Mouse (Mus musculus) heart, embryonic 13.5 days (tissue): Measurements from ENCODE around the gene Frmd4a. TPM values are rescaled to one million over a fixed set of nuclear protein-coding genes. Genes with fewer than 3 reads are reported as not detected.

Experiments
- ATAC-seq: fragments of 200-750 bp; cut with Nextera tagmentation; 2 replicates; pipeline ENCODE4 v1.8.0; 2017; ENCODE audit warnings: moderate TSS enrichment; ENCODE audit not compliant: insufficient number of reproducible peaks, low FRiP score, low TSS enrichment; ENCODE audit errors: extremely low read depth
- H3K27ac ChIP-seq: fragments of 300-500 bp; sonication (generic); replicated peaks from 2 replicates; pipeline ENCODE4 v1.5.1; 2015; ENCODE audit warnings: moderate library complexity, mild to moderate bottlenecking, inconsistent platforms
- H3K27me3 ChIP-seq: fragments of 300-500 bp; sonication (generic); replicated peaks from 2 replicates; pipeline ENCODE4 v1.6.1; 2015; ENCODE audit warnings: mild to moderate bottlenecking, inconsistent platforms
- H3K36me3 ChIP-seq: fragments of 300-500 bp; sonication (generic); 2 replicates; pipeline ENCODE4 v1.6.1; 2015; ENCODE audit warnings: mild to moderate bottlenecking, inconsistent platforms
- H3K4me1 ChIP-seq: fragments of 300-500 bp; sonication (generic); 2 replicates; pipeline ENCODE4 v1.6.1; 2015; ENCODE audit warnings: inconsistent platforms
- H3K4me2 ChIP-seq: fragments of 300-500 bp; sonication (generic); 2 replicates; pipeline ENCODE4 v1.6.1; 2015; ENCODE audit warnings: inconsistent platforms, mild to moderate bottlenecking, moderate library complexity
- H3K4me3 ChIP-seq: fragments of 300-500 bp; sonication (generic); 2 replicates; pipeline ENCODE4 v1.5.1; 2015; ENCODE audit warnings: moderate library complexity, mild to moderate bottlenecking, inconsistent platforms
- H3K9ac ChIP-seq: fragments of 300-500 bp; sonication (generic); 2 replicates; pipeline ENCODE4 v1.6.1; 2015; ENCODE audit warnings: inconsistent platforms, mild to moderate bottlenecking, moderate library complexity
- H3K9me3 ChIP-seq: fragments of 300-500 bp; sonication (generic); 2 replicates; pipeline ENCODE4 v1.6.1; 2016; ENCODE audit warnings: inconsistent platforms
- WGBS: fragments of 180-500 bp; shearing (Covaris S2); methylation state at CpG from one replicate; pipeline ENCODE4 v1.1.7; 2015; ENCODE audit warnings: mixed read lengths; 5-methylcytosine and 5-hydroxymethylcytosine counted together
- polyA plus RNA-seq: library from polyadenylated mRNA; unstranded; fragments of >200 nt; fragmentation: Nextera tagmentation; extraction: Ambion mirVana; gene quantifications from 2 replicates; pipeline ENCODE4 v1.2.1, GENCODE M21; 2015

Gene Frmd4a
- polyA plus RNA-seq, 1 experiment from 2014 or later, result 15.2 TPM

- 46% methylated on average over 2 of the region's 2 CpGs for WGBS
- Histone ChIP-seq H3K4me2 (no peak overlapping the region), H3K27ac (no peak overlapping the region), H3K27me3 (no peaks in the 10 kb centered on the region), H3K36me3 (no peaks in the 10 kb centered on the region), H3K9me3 (no peaks in the 10 kb centered on the region), H3K4me1 (peaks cover 13% of the 10 kb centered on the region), H3K4me3 (no peak overlapping the region), H3K9ac (no peak overlapping the region)
- ATAC-seq, result no peak
These were observed 273.6 kb downstream of the Frmd4a start for GRCm38 (mm10) chr2:4291100-4291499.

GRCm38 (mm10) chr2:4291671-4292070 is 274.2 kb downstream of the Frmd4a start:
- H3K4me2 ChIP-seq, result no peak overlapping the region
- no peaks in the 10 kb centered on the region for H3K9me3 ChIP-seq
- 91% methylated on average over 3 of the region's 3 CpGs for WGBS
- no peaks in the 10 kb centered on the region for H3K36me3 ChIP-seq
- H3K4me3 ChIP-seq, result no peak overlapping the region
- peaks cover 9% of the 10 kb centered on the region for H3K4me1 ChIP-seq
- H3K27me3 ChIP-seq, result no peaks in the 10 kb centered on the region
- no peak overlapping the region for H3K27ac ChIP-seq
- H3K9ac ChIP-seq, result no peak overlapping the region
- no peak for ATAC-seq

- no peak overlapping the region for H3K9ac ChIP-seq
- no peaks in the 10 kb centered on the region for H3K9me3 ChIP-seq
- H3K4me3 ChIP-seq, result no peak overlapping the region
- ATAC-seq, result no peak
- H3K27ac ChIP-seq, result no peak overlapping the region
- no peak overlapping the region for H3K4me2 ChIP-seq
- WGBS, result 87% methylated on average over 1 of the region's 1 CpGs
- H3K36me3 ChIP-seq, result no peaks in the 10 kb centered on the region
- H3K27me3 ChIP-seq, result no peaks in the 10 kb centered on the region
- peaks cover 25% of the 10 kb centered on the region for H3K4me1 ChIP-seq
These were observed 276.2 kb downstream of the Frmd4a start for GRCm38 (mm10) chr2:4293726-4294125.

GRCm38 (mm10) chr2:4295641-4296040 is 278.1 kb downstream of the Frmd4a start:
- peaks cover 42% of the 10 kb centered on the region for H3K4me1 ChIP-seq
- no peak overlapping the region for H3K4me3 ChIP-seq
- H3K27me3 ChIP-seq, result no peaks in the 10 kb centered on the region
- no peak overlapping the region for H3K4me2 ChIP-seq
- H3K36me3 ChIP-seq, result no peaks in the 10 kb centered on the region
- H3K9ac ChIP-seq, result no peak overlapping the region
- H3K9me3 ChIP-seq, result no peaks in the 10 kb centered on the region
- 0 out of 2 replicates have a peak overlapping the region, but pooled peaks have one; percentile 8 for H3K27ac ChIP-seq
- no peak for ATAC-seq

- no peaks in the 10 kb centered on the region for H3K36me3 ChIP-seq
- H3K9ac ChIP-seq, result no peak overlapping the region
- peaks cover 49% of the 10 kb centered on the region for H3K4me1 ChIP-seq
- no peak overlapping the region for H3K4me3 ChIP-seq
- H3K4me2 ChIP-seq, result no peak overlapping the region
- H3K9me3 ChIP-seq, result no peaks in the 10 kb centered on the region
- no peak for ATAC-seq
- no peaks in the 10 kb centered on the region for H3K27me3 ChIP-seq
- peak overlapping the region; percentile 86; the same call in 1 of the 2 replicates for H3K27ac ChIP-seq
- 71% methylated on average over 10 of the region's 10 CpGs for WGBS
These were observed 279.4 kb downstream of the Frmd4a start for GRCm38 (mm10) chr2:4296881-4297280.

GRCm38 (mm10) chr2:4298325-4299215 is 281.1 kb downstream of the Frmd4a start:
- Histone ChIP-seq H3K4me3 (peak overlapping the region; percentile 24), H3K27me3 (no peaks in the 10 kb centered on the region), H3K9ac (peak overlapping the region; percentile 72), H3K36me3 (no peaks in the 10 kb centered on the region), H3K9me3 (no peaks in the 10 kb centered on the region), H3K4me1 (peaks cover 55% of the 10 kb centered on the region), H3K27ac (peak overlapping the region; percentile 86), H3K4me2 (peak overlapping the region; percentile 76)
- peak; percentile 68 for ATAC-seq
- 3% methylated on average over 19 of the region's 19 CpGs for WGBS

GRCm38 (mm10) chr2:4299593-4299992 is 282.1 kb downstream of the Frmd4a start:
- Histone ChIP-seq H3K9me3 (no peaks in the 10 kb centered on the region), H3K36me3 (no peaks in the 10 kb centered on the region), H3K27me3 (no peaks in the 10 kb centered on the region), H3K9ac (0 out of 2 replicates have a peak overlapping the region, but pooled peaks have one; percentile 34), H3K4me1 (peaks cover 55% of the 10 kb centered on the region), H3K4me2 (peak overlapping the region; percentile 76), H3K27ac (peak overlapping the region; percentile 86), H3K4me3 (no peak overlapping the region)
- no peak for ATAC-seq
- 55% methylated on average over 12 of the region's 12 CpGs for WGBS

GRCm38 (mm10) chr2:4300383-4300811 is 282.9 kb downstream of the Frmd4a start:
- H3K4me1 ChIP-seq, result peaks cover 57% of the 10 kb centered on the region
- no peak for ATAC-seq

GRCm38 (mm10) chr2:4300816-4301215 is 283.3 kb downstream of the Frmd4a start:
- peaks cover 58% of the 10 kb centered on the region for H3K4me1 ChIP-seq
- 5% methylated on average over 8 of the region's 8 CpGs for WGBS
- no peak for ATAC-seq

More at GRCm38 (mm10) chr2:4300383-4300811, 282.9 kb downstream of the Frmd4a start:
- Histone ChIP-seq H3K9me3 (no peaks in the 10 kb centered on the region), H3K9ac (peak overlapping the region; percentile 86), H3K36me3 (no peaks in the 10 kb centered on the region), H3K4me2 (peak overlapping the region; percentile 76), H3K27me3 (no peaks in the 10 kb centered on the region), H3K4me3 (peak overlapping the region; percentile 58), H3K27ac (peak overlapping the region; percentile 86)
- WGBS, result 14% methylated on average over 13 of the region's 13 CpGs

GRCm38 (mm10) chr2:4301256-4301655 is 283.7 kb downstream of the Frmd4a start:
- H3K27ac ChIP-seq, result peak overlapping the region; percentile 86
- no peak for ATAC-seq
- H3K27me3 ChIP-seq, result no peaks in the 10 kb centered on the region
- peak overlapping the region; percentile 76 for H3K4me2 ChIP-seq
- no peaks in the 10 kb centered on the region for H3K36me3 ChIP-seq
- WGBS, result 9% methylated on average over 5 of the region's 6 CpGs
- peaks cover 55% of the 10 kb centered on the region for H3K4me1 ChIP-seq
- H3K9ac ChIP-seq, result peak overlapping the region; percentile 86
- H3K9me3 ChIP-seq, result no peaks in the 10 kb centered on the region
- peak overlapping the region; percentile 58 for H3K4me3 ChIP-seq

More at GRCm38 (mm10) chr2:4300816-4301215, 283.3 kb downstream of the Frmd4a start:
- H3K4me3 ChIP-seq, result peak overlapping the region; percentile 58
- no peaks in the 10 kb centered on the region for H3K9me3 ChIP-seq
- no peaks in the 10 kb centered on the region for H3K36me3 ChIP-seq
- peak overlapping the region; percentile 76 for H3K4me2 ChIP-seq
- H3K27ac ChIP-seq, result peak overlapping the region; percentile 86
- no peaks in the 10 kb centered on the region for H3K27me3 ChIP-seq
- H3K9ac ChIP-seq, result peak overlapping the region; percentile 86

- Histone ChIP-seq H3K4me2 (peak overlapping the region; percentile 76), H3K27me3 (no peaks in the 10 kb centered on the region), H3K4me1 (peaks cover 56% of the 10 kb centered on the region), H3K36me3 (no peaks in the 10 kb centered on the region), H3K27ac (peak overlapping the region; percentile 86), H3K9ac (peak overlapping the region; percentile 86), H3K4me3 (peak overlapping the region; percentile 58), H3K9me3 (no peaks in the 10 kb centered on the region)
- ATAC-seq, result no peak
- 37% methylated on average over 7 of the region's 7 CpGs for WGBS
These were observed 284.2 kb downstream of the Frmd4a start for GRCm38 (mm10) chr2:4301692-4302091.
